Mouse (Mus musculus) spleen, adult 12 weeks (tissue): ENCODE results near the gene AC124108.1.
"Not testable (repeated sequence)": the region's sequence is repeated elsewhere in the genome, so short reads cannot be mapped to it uniquely, and the experiment has no call there.

Source experiments
- DNase-seq: peaks from one replicate; pipeline ENCODE4 v3.0.0; 2022; ENCODE audit warnings: low spot score

The AC124108.1 gene

DNA sequence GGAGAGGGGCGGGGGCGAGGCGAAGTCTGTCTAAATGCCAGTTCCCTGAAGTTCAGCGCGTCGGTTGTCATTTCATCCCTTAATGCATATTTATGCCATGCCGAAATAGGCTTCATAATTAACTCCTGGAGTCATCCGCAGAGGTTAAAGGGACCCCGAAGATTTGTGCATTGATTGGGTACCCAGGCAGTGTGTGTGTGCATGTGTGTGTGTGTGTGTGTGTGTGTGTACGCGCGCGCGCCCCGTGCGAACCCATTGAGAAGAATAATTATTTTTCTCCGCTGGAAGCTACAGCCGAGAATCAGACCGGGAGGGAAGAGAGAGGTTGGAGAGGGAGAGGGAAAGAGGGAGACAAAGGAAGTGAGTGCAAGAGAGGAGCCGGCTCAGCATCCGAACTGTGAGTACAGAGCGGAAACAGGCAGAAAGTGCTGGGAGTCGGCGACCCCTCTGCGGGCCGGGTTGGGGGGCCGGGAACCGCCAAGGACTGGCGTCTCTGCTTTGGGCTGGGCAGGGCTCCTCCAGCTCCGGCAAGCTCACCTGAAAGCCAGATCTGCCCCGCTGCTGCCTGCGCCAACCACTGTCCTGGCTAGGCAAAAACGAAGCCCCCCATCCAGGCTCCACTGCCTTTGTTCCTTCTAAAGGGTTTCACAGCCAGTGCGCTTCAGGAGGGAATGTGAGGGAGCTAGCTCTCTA is at the start of gene AC124108.1, which contains the start of gene Lemd1:
TSS of gene AC124108.1 (plus strand) at position 365 of the 693 bp plus-strand sequence.
TSS of gene Lemd1 (plus strand) at position 339 of the 693 bp plus-strand sequence.
- no peak for DNase-seq

DNA sequence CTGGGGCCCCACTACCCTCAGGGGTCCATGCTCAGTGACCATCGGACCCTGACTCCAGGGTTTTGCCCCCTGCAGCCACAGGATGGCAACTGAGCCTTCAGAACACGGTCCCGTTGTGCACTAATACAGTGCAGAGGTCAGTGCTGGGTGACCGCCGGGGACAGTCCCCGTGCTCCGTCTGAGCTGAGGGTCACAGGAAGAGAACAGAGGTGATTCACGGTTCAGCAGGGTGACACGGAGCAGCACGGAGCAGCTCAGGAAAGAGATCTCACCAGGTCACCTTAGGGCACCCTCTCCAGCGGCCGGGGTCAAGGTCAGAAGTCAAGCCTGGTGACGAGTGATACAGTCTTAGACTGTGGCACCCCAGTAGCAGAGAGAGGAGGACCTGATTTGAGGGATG is 49.5 kb upstream of the AC124108.1 start:
- no peak for DNase-seq

DNA sequence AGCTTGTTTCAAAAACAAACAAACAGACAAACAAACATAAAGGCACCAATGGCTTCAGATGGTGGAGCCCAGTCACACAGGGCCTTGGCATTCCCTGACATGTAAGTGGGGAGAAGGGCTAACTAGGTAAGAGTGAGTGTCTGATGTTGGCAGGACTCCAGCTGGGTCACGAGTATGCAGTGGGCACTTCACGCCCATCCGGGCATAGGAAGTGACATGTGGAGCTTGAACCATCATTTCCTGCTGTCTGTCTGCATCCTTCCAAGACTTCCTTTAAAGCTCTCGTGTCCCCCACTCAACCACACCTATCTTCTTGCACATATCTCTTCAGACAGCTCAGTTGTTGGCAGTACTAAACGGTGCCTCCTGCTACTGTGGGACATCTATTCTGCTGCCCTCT is 48.2 kb upstream of the AC124108.1 start:
- no peak for DNase-seq

DNA sequence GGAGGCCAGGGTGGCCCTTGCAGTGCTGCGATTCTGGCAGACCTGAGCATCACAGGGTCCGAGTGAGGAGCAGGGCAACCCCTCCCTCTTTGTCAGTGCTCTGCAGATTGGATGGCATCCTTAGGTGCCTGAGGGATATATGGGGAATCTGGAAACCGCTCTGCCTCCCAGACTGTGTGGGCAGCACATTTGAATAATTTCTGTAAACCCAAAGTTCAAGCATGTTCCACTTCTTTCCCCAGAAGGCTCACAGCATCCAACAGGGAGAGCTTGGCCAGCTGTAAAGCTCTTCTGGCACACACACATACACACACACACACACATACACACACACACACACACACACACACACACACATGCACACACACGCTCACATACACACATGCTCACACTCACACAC is 47.5 kb upstream of the AC124108.1 start:
- DNase-seq: no peak

DNA sequence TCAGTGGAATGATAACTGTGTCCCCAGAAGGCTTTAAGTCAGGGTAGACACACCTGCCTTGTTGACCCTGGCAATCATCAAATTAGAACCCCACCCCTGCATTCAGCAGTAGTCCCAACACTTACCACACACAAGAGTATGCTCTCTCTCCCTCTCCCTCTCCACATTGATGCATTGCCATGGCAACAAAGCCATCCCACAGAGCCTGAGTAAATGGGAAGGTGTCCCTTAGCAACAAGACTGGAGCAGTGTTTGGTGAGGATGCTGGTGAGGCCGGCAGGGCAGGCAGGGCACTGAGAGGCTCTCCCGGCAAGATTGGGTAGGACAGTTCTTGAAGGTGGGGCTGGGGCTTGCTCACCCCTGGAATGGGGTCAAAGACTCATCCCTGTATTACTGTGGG is 47.0 kb upstream of the AC124108.1 start:
- DNase-seq: no peak

DNA sequence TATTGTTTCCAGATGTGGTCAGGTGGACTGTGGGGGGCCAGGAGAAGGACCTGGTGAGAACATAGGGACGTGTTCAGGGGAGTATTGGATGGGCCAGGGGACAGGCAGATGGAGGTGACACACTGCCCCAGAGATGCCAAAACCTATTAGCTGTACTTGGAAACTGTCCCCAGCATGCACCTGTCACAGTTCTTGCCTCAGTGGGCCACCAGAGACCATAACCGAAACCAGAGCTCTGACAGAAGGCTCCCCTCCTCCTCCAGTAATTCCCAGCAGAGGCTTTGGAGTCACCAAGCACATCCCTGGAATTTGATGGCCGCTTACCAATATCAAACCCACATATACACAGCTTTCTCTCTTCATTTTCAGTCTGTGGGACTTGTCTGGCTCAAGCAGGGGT is 46.4 kb upstream of the AC124108.1 start:
- no peak for DNase-seq

DNA sequence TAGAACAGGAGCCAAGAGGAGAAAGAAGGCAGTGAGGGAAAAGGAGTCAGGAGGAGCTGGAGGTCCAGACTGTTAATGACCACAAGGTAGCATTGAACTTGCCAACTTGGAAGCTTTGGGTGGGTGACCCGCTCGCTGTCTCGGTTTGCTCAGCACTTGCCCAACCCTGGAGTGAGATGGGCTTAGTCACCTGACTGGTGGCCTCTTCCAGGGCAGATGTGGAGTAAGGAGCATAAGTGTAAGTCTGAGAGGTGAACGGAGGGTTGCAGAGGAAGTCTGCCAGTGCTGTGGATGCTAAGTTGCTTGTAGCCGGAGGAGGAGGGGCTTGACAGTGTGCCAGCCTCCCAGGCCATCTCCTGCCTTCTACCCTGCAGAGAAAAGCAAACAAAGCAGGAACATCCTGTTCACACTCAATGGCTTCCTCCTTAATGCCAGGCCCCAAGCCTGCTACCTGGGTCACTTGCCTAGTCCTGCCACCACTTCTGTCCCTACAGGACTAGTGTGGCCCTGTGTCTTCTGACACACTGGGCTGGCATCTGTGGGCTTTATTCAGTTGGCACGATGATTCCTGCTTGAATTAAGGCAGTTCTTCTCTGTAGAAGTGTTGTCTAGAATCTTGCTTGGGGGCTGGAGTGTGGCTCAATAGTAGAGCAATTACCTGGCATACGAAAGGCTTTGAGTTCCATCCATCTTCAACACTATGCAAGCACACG is 45.1 kb upstream of the AC124108.1 start:
- DNase-seq: no peak

DNA sequence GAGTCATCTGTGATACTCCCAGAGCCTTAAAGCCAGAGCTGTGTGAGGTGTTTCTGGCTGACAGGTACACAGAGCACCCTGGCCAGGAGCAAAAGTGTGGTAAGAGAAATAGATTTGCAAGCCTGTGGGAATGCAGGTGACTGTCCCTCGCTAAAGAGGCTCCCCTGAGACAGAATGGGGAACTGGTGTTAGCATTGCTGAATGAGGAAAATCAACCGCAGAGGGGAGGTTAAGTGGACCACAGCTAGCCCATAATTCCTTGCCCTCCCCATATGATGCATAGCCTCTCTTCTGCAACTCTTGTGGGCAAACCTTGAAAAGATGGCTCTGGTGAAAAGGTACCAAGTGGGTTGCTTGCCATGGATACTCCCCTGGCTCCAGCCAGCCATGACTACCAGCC is 41.8 kb upstream of the AC124108.1 start:
- DNase-seq: no peak

DNA sequence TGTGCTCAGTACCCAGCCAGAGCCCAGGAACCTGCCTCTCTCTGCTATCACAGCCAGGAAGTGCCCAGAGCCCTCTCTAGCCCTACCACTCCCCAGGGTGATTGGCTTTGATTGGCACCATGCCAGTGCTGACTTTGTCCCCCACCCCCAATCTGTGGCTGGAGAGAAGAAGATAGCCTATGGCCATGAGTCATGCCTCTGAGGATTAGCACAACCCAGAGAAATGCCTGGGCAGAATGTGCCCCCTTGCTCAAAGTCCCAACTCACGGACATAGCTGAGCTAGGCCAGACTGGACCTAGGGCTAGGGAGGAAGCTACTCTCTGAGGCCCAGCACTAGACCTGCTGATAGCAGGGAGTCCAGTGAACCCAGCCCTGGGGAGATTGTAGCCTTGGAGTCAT is 41.1 kb upstream of the AC124108.1 start:
- DNase-seq: no peak

DNA sequence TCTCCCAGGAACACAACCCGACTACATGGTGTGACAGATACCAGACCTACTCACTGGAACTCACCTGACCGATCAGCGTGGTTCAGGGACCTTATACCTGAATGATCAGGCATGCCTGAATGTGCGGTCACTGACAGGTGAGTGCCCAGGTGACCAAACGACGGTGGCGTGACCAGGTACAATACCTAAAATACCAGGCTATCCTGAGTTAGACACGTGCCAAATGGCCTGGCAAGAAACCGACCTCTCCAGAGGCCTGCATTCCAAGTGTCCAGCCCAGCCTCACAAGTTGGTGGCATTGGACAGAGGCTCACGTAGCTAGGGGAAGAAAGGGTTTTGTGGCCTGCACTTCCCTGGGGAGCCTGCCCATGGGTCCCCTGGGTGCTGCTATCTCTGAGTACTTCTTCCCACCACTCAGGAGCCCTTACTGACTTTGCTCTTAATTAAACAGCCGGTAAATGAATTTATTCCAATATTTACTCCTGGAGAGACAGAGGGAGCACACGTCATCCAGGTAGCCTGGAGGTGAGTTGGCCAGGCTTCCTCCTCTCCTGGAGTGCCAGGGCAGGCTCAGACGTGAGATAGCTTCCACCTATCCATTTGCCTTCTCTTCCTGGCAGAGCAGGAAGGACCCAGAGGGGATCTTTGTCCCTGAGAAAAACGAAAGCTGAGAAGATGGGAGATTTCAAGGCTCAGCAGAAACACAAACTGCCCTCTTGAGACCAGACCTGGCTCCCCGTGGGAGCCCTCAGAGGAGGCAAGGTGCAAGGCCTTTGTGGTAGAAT is 40.2 kb upstream of the AC124108.1 start:
- DNase-seq: no peak

DNA sequence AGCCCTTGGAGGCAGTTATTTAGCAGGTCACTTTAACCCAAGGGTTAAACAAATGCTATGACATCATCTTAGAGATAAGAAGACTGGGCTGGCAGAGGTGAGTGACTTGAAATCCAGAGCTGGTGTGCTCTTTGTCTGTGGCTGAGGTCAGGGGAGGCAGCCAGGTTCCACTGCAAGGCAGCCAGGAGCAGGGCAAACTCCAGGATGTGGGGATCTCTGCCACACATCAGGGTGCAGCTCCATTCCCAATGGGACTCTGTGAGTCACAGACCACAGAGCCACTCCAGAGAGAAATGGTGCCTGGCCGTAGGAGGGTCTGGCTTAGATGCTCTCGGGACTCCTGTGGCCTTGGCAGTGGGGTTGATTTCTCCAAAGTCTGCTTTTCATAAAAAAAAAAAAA is 39.3 kb upstream of the AC124108.1 start:
- DNase-seq: no peak

DNA sequence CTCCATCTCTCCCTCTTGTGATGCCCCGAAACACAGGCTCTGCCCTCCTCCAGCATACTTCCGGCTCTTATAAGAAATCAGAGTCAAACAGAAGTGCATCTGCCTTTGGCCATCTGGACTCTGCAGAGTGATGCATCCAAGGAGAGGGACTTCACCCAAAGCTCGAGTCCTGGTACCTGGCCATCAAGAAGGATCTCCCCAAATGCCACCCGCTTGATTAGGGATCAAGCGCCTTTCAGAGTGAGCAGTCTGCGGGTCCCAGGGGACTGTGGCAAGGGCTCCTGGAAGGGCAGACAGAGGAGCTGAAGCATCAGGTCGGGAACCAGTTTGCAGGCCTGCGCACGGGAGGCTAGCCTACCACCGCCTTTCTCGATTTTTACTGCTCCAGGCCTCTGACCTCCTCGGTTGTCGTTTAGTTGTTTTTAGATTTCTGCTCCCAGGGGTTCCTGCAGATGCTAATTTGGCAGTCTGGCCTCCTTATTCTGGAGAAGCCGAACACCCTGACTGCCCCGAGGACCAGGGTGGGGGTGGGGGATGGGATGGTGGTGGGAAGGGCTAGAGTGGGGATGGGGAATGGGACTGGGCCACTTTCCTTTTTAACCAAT is 38.1 kb upstream of the AC124108.1 start:
- DNase-seq: no peak

DNA sequence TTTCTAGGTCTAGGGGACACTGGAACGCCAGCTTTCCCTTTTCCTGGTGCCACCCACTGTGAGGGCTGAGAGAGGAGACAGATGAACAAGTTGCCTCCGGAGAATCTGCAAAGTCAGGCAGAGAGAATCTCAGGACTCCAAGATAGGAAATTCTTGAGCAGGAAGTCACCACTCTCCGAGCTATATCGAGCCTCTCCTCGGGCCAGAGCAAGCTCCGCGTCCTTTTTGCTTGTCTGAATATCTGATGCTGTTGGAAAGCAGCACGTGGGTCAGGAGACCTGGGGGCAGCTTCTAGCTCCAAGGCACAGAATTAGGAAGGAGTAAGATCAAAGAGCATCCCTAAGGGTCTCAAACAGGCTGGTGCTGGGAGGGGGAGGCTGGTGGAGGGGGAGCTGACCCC is 37.6 kb upstream of the AC124108.1 start:
- no peak for DNase-seq

DNA sequence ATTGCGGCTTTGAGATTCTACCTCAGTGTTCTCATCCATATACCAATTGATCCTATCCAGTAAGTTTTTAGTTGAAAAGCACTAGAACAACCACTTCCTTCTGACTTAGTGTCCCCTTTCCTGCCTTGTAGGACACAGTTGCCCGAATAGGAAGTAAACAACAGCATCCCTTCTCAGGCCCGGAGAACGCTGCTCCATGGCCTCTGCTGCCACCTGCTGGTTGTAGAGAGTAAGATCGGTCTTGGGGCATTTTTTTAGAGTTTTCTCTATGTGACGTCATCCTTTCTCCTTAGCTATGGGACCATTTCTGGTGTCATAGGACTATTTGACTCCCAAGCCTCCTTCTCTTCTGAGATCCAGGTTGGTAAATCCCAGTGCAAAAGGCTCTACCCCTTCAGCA is 35.5 kb upstream of the AC124108.1 start:
- DNase-seq: peak; percentile 48

DNA sequence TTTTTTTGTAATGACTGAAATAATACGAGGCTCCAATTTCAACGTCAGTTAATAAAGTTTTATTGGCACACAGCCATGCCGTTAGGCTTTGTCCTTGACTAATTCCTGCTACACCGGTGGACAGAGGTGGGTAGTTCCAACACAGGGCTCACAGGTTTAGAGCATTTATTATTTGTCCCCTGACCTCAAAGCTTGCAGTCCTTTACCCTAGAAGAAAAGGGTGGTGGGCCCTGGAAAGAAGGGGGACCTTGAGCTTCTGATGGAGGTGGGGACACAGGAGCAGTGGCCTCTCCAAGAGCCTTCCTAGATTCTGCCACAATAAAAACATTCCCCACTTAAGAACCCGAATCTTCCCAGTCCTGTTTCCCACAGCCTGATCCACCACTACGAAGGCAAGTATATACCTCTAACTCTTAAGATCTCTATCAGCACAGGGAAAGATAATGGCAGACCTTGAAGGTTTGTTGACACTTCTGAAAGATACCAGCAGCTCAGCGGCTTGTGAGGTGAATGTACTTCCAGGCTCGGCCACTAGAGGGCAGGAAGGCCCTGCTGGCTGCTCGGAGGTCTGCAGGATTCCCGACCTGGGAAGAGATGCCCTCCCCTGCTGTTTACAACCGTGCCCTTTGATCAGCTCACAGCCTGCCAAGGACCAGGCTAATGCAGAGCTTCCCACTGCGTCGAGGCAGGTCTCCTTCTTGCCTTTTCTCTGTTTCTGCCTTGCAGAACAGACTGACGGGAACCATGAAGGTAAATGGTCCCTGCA is 34.1 kb upstream of the AC124108.1 start:
- DNase-seq: peak; percentile 52

DNA sequence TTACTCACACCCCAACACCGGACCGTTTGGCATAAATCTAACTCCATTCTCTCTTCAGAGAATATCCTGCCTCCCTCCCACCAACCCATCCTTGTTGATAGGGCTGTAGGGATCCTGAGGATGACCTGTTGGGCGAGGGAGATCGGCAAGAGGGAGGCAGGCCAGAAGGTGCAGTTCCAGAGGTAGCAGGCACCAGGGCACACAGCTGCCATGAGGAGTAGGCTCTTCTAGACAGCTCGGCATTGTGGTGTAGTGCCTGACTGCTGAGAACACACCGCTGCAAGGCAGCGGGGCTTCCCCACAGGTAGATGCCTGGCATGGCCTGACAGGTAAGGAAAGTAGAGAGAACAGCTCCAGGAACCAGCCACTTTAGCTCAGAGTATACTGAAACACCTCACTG is 33.4 kb upstream of the AC124108.1 start:
- DNase-seq: no peak

DNA sequence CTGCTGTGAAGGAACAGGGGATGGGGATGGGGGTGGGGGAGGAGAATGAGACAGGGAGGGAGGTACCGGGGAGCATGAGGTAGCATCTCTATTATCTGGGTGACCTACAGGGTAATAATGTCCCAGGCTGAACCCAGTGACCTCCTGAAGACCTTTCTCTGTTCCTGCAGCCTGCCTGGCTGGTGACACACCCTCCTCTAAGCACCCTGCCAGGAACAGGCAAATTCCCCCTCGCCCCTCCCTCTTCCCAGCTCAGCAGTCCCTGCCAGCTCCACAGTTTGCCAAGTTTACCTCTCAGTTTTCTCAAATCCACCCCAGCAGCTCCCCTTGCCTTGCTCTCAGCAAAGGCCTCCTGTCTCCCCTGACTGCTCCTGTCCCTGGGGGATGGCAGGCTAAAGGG is 32.5 kb upstream of the AC124108.1 start:
- no peak for DNase-seq

DNA sequence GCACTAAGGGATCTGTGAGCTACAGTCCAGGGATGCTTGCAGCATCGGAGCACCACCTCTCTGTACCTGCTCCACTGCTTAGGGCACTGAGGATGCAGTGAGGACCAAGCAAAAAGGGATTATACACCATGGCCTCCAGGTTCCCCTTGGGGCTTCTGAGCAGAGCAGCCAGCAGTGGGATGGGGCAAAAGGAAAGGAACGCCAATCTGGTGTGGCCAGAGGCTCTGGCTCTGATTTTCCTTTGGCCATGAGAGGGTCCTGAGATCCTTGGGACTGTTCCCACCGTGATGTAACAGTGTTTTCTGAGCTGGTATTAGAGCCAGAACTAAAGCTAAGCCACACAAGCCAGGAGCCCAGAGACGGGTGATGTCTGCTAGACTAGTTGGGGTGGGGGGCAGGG is 31.6 kb upstream of the AC124108.1 start:
- no peak for DNase-seq

DNA sequence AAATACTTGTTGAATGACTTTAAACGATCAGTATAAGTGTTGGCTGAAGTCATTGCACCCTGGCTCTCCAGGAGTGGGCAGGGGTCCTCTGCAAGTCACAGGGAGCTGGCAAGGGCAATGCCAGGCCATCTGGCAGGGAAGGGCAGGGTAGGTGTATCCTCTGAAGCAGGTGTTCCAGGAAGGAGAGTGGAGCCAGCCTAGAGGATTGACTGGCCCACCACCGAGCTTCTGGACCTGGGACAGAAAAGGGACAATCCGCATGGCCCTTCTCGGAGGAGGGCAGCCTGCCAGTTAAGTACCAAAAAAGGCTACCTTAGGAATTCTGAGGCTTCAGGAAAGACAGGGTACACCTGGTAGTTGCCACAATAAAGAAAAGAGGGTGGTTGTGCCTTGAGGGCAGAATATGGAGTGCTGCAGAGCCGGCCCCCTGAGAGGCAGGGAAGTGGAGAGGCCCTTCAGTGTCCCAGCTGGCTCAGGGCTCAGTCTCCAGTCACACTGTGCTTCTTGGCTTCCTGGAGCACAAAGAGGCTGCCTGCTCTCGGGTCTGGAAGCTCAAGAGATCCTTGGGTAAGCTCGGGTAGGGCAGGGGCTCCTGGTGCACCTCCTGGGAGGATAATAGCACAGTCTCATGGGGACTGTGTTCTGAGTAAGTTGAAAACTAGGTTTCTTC is 29.9 kb upstream of the AC124108.1 start:
- no peak for DNase-seq

DNA sequence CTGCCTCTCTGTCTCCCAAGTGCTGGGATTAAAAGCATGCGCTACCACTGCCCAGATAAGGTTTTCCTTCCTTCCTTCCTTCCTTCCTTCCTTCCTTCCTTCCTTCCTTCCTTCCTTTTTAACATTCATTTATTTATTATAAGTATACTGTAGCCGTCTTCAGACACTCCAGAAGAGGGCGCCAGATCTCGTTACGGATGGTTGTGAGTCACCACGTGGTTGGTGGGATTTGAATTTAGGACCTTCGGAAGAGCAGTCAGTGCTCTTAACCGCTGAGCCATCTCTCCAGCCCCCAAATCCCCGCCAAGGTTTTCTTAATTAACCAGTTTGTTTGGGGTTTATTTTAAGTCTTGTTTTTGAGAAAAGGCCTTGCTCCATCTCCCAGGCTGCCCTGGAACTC is 28.6 kb upstream of the AC124108.1 start:
- not testable (repeated sequence) for DNase-seq
